ENCODE assay signal across 11 mouse cellular contexts in the genomic region with DNA sequence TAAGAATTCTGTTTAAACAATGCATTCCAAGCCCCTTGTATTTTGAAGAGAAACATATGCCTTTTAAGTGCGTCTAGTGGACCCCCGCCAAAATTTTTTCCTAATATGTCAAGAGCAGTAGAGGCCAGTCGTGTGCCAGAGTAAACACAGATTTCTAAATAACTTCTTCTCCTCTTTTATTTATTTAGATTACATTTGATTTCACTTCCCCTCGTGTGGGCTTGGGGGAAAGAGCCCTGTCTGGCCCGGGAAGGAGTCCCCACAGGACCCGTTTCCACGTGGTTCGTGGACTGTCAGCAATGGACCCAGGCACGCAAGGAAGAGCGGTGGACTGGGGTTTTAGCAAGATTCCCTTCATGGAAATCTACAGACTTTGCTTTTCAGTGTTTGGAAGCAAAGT.
DNase-seq lines count a peak whose midpoint lies in the region; ATAC-seq and TF ChIP-seq lines count a peak whose summit lies in the region.
"Had no signal": no experiment of that assay in that cellular context is flagged by ENCODE, and none has a peak within 500 bp of the region (broad histone marks: within the 10 kb centered on the region; RNA-seq: fewer than 3 reads in every experiment).

No protein-coding gene starts in this region.

- no peak overlapping the region for H3K27ac ChIP-seq in heart, embryonic 12.5 days (ENCODE audit: poor library complexity, severe bottlenecking)
- H3K27ac ChIP-seq in intestine, embryonic 16.5 days (ENCODE audit: low read length) = peak overlapping the region; percentile 31; the same call in 1 of the 2 replicates
- peak overlapping the region; percentile 79 for H3K27ac ChIP-seq in lung, postnatal 0 days (ENCODE audit: low read length)
- H3K27ac ChIP-seq: hindbrain, postnatal 0 days; left cerebral cortex, adult 2 months had no signal

- WGBS in heart, embryonic 12.5 days = 58% methylated on average over 10 of the region's 10 CpGs
- WGBS in intestine, embryonic 16.5 days = 39% methylated on average over 10 of the region's 10 CpGs
- 14% methylated on average over 10 of the region's 10 CpGs for WGBS in lung, postnatal 0 days

- no peak overlapping the region for H3K4me2 ChIP-seq in heart, embryonic 12.5 days
- peak overlapping the region; percentile 20; the same call in 1 of the 2 replicates for H3K4me2 ChIP-seq in intestine, embryonic 16.5 days (ENCODE audit: low read depth, low read length)
- H3K4me2 ChIP-seq in lung, postnatal 0 days (replicated peaks; ENCODE audit: low read depth, low read length) = peak overlapping the region; percentile 38

- peaks cover 28% of the 10 kb centered on the region for H3K36me3 ChIP-seq in heart, embryonic 12.5 days
- no peaks in the 10 kb centered on the region for H3K36me3 ChIP-seq in intestine, embryonic 16.5 days (ENCODE audit: control insufficient read depth, insufficient read depth, low read length)
- H3K36me3 ChIP-seq in lung, postnatal 0 days (ENCODE audit: insufficient read depth, low read length) = no peaks in the 10 kb centered on the region

- ATAC-seq in heart, embryonic 12.5 days (ENCODE audit: insufficient number of reproducible peaks, low FRiP score) = no peak
- peak; percentile 60; the same call in 1 of the 2 replicates for ATAC-seq in intestine, embryonic 16.5 days
- peak; percentile 52 for ATAC-seq in lung, postnatal 0 days
- ATAC-seq: hindbrain, postnatal 0 days had no signal

- peak; percentile 35 for DNase-seq in heart, adult 8-10 months (ENCODE audit: low spot score)
- DNase-seq in adipocyte (ENCODE audit: low spot score) (peak; percentile 24), MN1 (ENCODE audit: low spot score) (no peak)
- peak; percentile 95 for DNase-seq in lung, postnatal 0 days (ENCODE audit: low spot score)
- no peak for DNase-seq in cerebellum, postnatal 4 days (ENCODE audit: low spot score in 2 of 2)
- DNase-seq in c-Kit-positive CD71-positive TER-119-positive erythroid progenitor cells, embryonic 14.5 days (ENCODE audit: low spot score) = no peak
- DNase-seq: cerebellum, adult 9-10 months had no signal

- no peak overlapping the region for H3K4me3 ChIP-seq in heart, embryonic 12.5 days
- no peak overlapping the region for H3K4me3 ChIP-seq in intestine, embryonic 16.5 days (ENCODE audit: low read length)
- no peak overlapping the region for H3K4me3 ChIP-seq in lung, postnatal 0 days (ENCODE audit: low read depth, low read length)
- H3K4me3 ChIP-seq: left cerebral cortex, adult 2 months had no signal

- H3K9ac ChIP-seq in heart, embryonic 12.5 days = no peak overlapping the region
- H3K9ac ChIP-seq in intestine, embryonic 16.5 days (ENCODE audit: low read depth, low read length) = no peak overlapping the region
- H3K9ac ChIP-seq in lung, postnatal 0 days (replicated peaks; ENCODE audit: low read depth) = no peak overlapping the region

- H3K4me1 ChIP-seq in heart, embryonic 12.5 days (replicated peaks) = peaks cover 65% of the 10 kb centered on the region
- H3K4me1 ChIP-seq in intestine, embryonic 16.5 days (ENCODE audit: control insufficient read depth, insufficient read depth, low read length) = no peaks in the 10 kb centered on the region; the same call in 1 of the 2 replicates
- peaks cover 18% of the 10 kb centered on the region; the same call in 1 of the 2 replicates for H3K4me1 ChIP-seq in lung, postnatal 0 days (ENCODE audit: insufficient read depth, low read depth, low read length)

- no peak for TF ChIP-seq CTCF in lung, postnatal 0 days (IDR thresholded peaks at IDR 0.05)

- TF ChIP-seq EP300 in lung, postnatal 0 days (IDR thresholded peaks at IDR 0.05) = peak; percentile 87

- no peaks in the 10 kb centered on the region for H3K27me3 ChIP-seq in heart, embryonic 12.5 days (replicated peaks)
- peaks cover 6% of the 10 kb centered on the region; the same call in 1 of the 2 replicates for H3K27me3 ChIP-seq in intestine, embryonic 16.5 days (replicated peaks; ENCODE audit: control insufficient read depth, insufficient read depth, low read length)
- H3K27me3 ChIP-seq in lung, postnatal 0 days (replicated peaks; ENCODE audit: insufficient read depth, low read length) = no peaks in the 10 kb centered on the region

- no peaks in the 10 kb centered on the region for H3K9me3 ChIP-seq in heart, embryonic 12.5 days (replicated peaks)
- no peaks in the 10 kb centered on the region for H3K9me3 ChIP-seq in intestine, embryonic 16.5 days (ENCODE audit: control insufficient read depth, low read length)
- no peaks in the 10 kb centered on the region for H3K9me3 ChIP-seq in lung, postnatal 0 days (ENCODE audit: low read length)

Comparison
In these comparisons a context has a peak if more than half of its experiments do, and no peak if none do; other contexts are left out.
1. DNase-seq: peak in heart, adult 8-10 months (single experiment), adipocyte (single experiment) and lung, postnatal 0 days (single experiment); none in cerebellum, postnatal 4 days (0 of 2), c-Kit-positive CD71-positive TER-119-positive erythroid progenitor cells, embryonic 14.5 days (single experiment) and MN1 (single experiment).